In genomic region chr2:118149855-118150563, GRCm38 (mm10) we compare ENCODE assay signal across 9 mouse cellular contexts. TPM values are rescaled to one million over a fixed set of nuclear protein-coding genes. Genes with fewer than 3 reads are reported as not detected.
A peak's percentile ranks its signal among the peaks of the same experiment; 100 is the strongest.
DNase-seq lines count a peak whose midpoint lies in the region; ATAC-seq and TF ChIP-seq lines count a peak whose summit lies in the region.
"Had no signal": no experiment of that assay in that cellular context is flagged by ENCODE, and none has a peak within 500 bp of the region (broad histone marks: within the 10 kb centered on the region; RNA-seq: fewer than 3 reads in every experiment).

No protein-coding gene starts in this region.

- no peak for ATAC-seq in kidney, postnatal 0 days (replicated peaks; ENCODE audit: low FRiP score, low read depth)
- peak; percentile 75 for ATAC-seq in lung, embryonic 14.5 days (ENCODE audit: insufficient read depth)

- no peaks in the 10 kb centered on the region for H3K4me1 ChIP-seq in kidney, postnatal 0 days (replicated peaks; ENCODE audit: insufficient read depth, low read length)
- H3K4me1 ChIP-seq in lung, embryonic 14.5 days (ENCODE audit: insufficient read depth) = peaks cover 13% of the 10 kb centered on the region
- no peaks in the 10 kb centered on the region for H3K4me1 ChIP-seq in thymus, adult 2 months (replicated peaks; ENCODE audit: control insufficient read depth, insufficient read depth, low read length)
- H3K4me1 ChIP-seq: liver, embryonic 13.5 days had no signal

- H3K36me3 ChIP-seq in kidney, postnatal 0 days (ENCODE audit: insufficient read depth, low read length) = no peaks in the 10 kb centered on the region
- H3K36me3 ChIP-seq in lung, embryonic 14.5 days (ENCODE audit: insufficient read depth) = no peaks in the 10 kb centered on the region
- no peaks in the 10 kb centered on the region for H3K36me3 ChIP-seq in thymus, adult 2 months (ENCODE audit: control insufficient read depth, insufficient read depth, low read length)
- H3K36me3 ChIP-seq: liver, embryonic 13.5 days had no signal

- 58% methylated on average over 12 of the region's 12 CpGs for WGBS in kidney, postnatal 0 days
- 62% methylated on average over 12 of the region's 12 CpGs for whole genome bisulfite sequencing in lung, embryonic 14.5 days
- WGBS in thymus, adult 2 months = 92% methylated on average over 12 of the region's 12 CpGs

- H3K9ac ChIP-seq in kidney, postnatal 0 days (ENCODE audit: low read depth, low read length) = no peak overlapping the region
- no peak overlapping the region for H3K9ac ChIP-seq in lung, embryonic 14.5 days
- H3K9ac ChIP-seq: liver, embryonic 13.5 days had no signal

- H3K4me3 ChIP-seq in kidney, postnatal 0 days (replicated peaks; ENCODE audit: low read depth, low read length) = no peak overlapping the region
- H3K4me3 ChIP-seq in lung, embryonic 14.5 days (ENCODE audit: low read depth, low read length) = no peak overlapping the region
- H3K4me3 ChIP-seq in thymus, adult 2 months (ENCODE audit: control insufficient read depth, insufficient read depth, low read length) = no peak overlapping the region
- H3K4me3 ChIP-seq: liver, embryonic 13.5 days had no signal

- no peak overlapping the region for H3K27ac ChIP-seq in kidney, postnatal 0 days
- 0 out of 2 replicates have a peak overlapping the region, but pooled peaks have one; percentile 30 for H3K27ac ChIP-seq in lung, embryonic 14.5 days (ENCODE audit: low read depth)
- H3K27ac ChIP-seq in thymus, adult 2 months (ENCODE audit: control insufficient read depth, insufficient read depth, low read length) = no peak overlapping the region
- H3K27ac ChIP-seq: liver, embryonic 13.5 days had no signal

- no peak overlapping the region for H3K4me2 ChIP-seq in kidney, postnatal 0 days (ENCODE audit: low read length)
- no peak overlapping the region for H3K4me2 ChIP-seq in lung, embryonic 14.5 days
- H3K4me2 ChIP-seq: liver, embryonic 13.5 days had no signal

- DNase-seq in adrenal gland, adult 2 months = peak; percentile 85
- peak; percentile 26 for DNase-seq in brain, embryonic 18.5 days (ENCODE audit: low read depth, low spot score)
- peak; percentile 44 for DNase-seq in gastrocnemius, adult 18-20 months (ENCODE audit: low spot score)
- DNase-seq in kidney, postnatal 0 days (ENCODE audit: low spot score) = peak; percentile 49
- peak; percentile 89 for DNase-seq in lung, embryonic 14.5 days
- peak; percentile 75 to 84 for DNase-seq in right cerebral cortex, postnatal 10 days (ENCODE audit: low spot score in 2 of 2)
- no peak for DNase-seq in thymus, postnatal 36 days
- DNase-seq in thymus, adult 2 months = no peak
- DNase-seq: liver, embryonic 13.5 days had no signal

- TF ChIP-seq CTCF in kidney, postnatal 0 days (IDR thresholded peaks at IDR 0.05; ENCODE audit: low read depth) = no peak
- TF ChIP-seq CTCF in lung, embryonic 14.5 days (IDR thresholded peaks at IDR 0.05; ENCODE audit: low read depth) = no peak
- TF ChIP-seq CTCF in thymus, adult 2 months (IDR thresholded peaks at IDR 0.05; ENCODE audit: borderline replicate concordance, control insufficient read depth, extremely low read depth, insufficient read depth, low read length, poor library complexity) = no peak

- no peaks in the 10 kb centered on the region for H3K9me3 ChIP-seq in kidney, postnatal 0 days (replicated peaks; ENCODE audit: low read length)
- H3K9me3 ChIP-seq in lung, embryonic 14.5 days (ENCODE audit: low read depth, low read length) = no peaks in the 10 kb centered on the region
- H3K9me3 ChIP-seq: liver, embryonic 13.5 days had no signal

- TF ChIP-seq POLR2A in thymus, adult 2 months (IDR thresholded peaks at IDR 0.05; ENCODE audit: control insufficient read depth, extremely low read depth, insufficient read depth, low read length, poor library complexity) = no peak

- H3K27me3 ChIP-seq in kidney, postnatal 0 days (ENCODE audit: insufficient read depth, low read length) = no peaks in the 10 kb centered on the region
- H3K27me3 ChIP-seq in lung, embryonic 14.5 days (ENCODE audit: insufficient read depth, low read length) = no peaks in the 10 kb centered on the region
- H3K27me3 ChIP-seq in thymus, adult 2 months (ENCODE audit: control insufficient read depth, insufficient read depth, low read length) = no peaks in the 10 kb centered on the region
- H3K27me3 ChIP-seq: liver, embryonic 13.5 days had no signal

RNA-seq across cellular contexts. Expression of gene Thbs1, which starts 38.3 kb away (rescaled TPM):
- 10 to 100 TPM; 19.3 to 19.9 TPM for total RNA-seq in adrenal gland, adult 2 months (2021)
- polyA plus RNA-seq in adrenal gland, adult 2 months (2012; rRNA removed) = 1.8 and 3.2 TPM in 2 replicates
- total RNA-seq in gastrocnemius, adult 18-20 months (2021) = 10 to 100 TPM in 1 of 2 experiments, 1 to 10 TPM in 1; 6.1 to 29.1 TPM
- polyA plus RNA-seq in kidney, postnatal 0 days (2015; fragmentation: Nextera tagmentation; extraction: Ambion mirVana) = 38.1 and 38.5 TPM in 2 replicates
- 248 and 287 TPM in 2 replicates for polyA plus RNA-seq in lung, embryonic 14.5 days (2014; fragmentation: Nextera tagmentation; extraction: Ambion mirVana)
- polyA plus RNA-seq in thymus, adult 2 months (2012; rRNA removed) = 1.2 and 1.8 TPM in 2 replicates

Comparison
In these comparisons a context has a peak if more than half of its experiments do, and no peak if none do; other contexts are left out.
1. DNase-seq: peak in adrenal gland, adult 2 months (single experiment), brain, embryonic 18.5 days (single experiment), gastrocnemius, adult 18-20 months (single experiment), kidney, postnatal 0 days (single experiment), lung, embryonic 14.5 days (single experiment) and right cerebral cortex, postnatal 10 days (2 of 2); none in thymus, postnatal 36 days (0 of 2) and thymus, adult 2 months (single experiment).